Mouse (Mus musculus) heart, embryonic 12.5 days (tissue): Measurements from ENCODE around the gene Pradc1. TPM values are rescaled to one million over a fixed set of nuclear protein-coding genes. Genes with fewer than 3 reads are reported as not detected.

Experiments
- ATAC-seq: fragments of 200-750 bp; cut with Nextera tagmentation; 2 replicates; pipeline ENCODE4 v1.8.0; 2017; ENCODE audit warnings: moderate TSS enrichment, moderate library complexity; ENCODE audit not compliant: insufficient number of reproducible peaks, low FRiP score
- H3K27ac ChIP-seq: fragments of 300-500 bp; sonication (generic); 2 replicates; pipeline ENCODE4 v1.5.1; 2016; ENCODE audit warnings: mild to moderate bottlenecking, moderate library complexity; ENCODE audit not compliant: poor library complexity, severe bottlenecking
- H3K27me3 ChIP-seq: fragments of 300-500 bp; sonication (generic); replicated peaks from 2 replicates; pipeline ENCODE4 v1.6.1; 2016; ENCODE audit warnings: mild to moderate bottlenecking, moderate library complexity
- H3K36me3 ChIP-seq: fragments of 300-500 bp; sonication (generic); 2 replicates; pipeline ENCODE4 v1.6.1; 2016; ENCODE audit warnings: mild to moderate bottlenecking, moderate library complexity
- H3K4me1 ChIP-seq: fragments of 300-500 bp; sonication (generic); replicated peaks from 2 replicates; pipeline ENCODE4 v1.6.1; 2016; ENCODE audit warnings: mild to moderate bottlenecking
- H3K4me2 ChIP-seq: fragments of 300-500 bp; sonication (generic); 2 replicates; pipeline ENCODE4 v1.6.1; 2016; ENCODE audit warnings: mild to moderate bottlenecking, moderate library complexity
- H3K4me3 ChIP-seq: fragments of 300-500 bp; sonication (generic); 2 replicates; pipeline ENCODE4 v1.5.1; 2016; ENCODE audit warnings: mild to moderate bottlenecking
- H3K9ac ChIP-seq: fragments of 300-500 bp; sonication (generic); 2 replicates; pipeline ENCODE4 v1.6.1; 2016; ENCODE audit warnings: mild to moderate bottlenecking, moderate library complexity
- H3K9me3 ChIP-seq: fragments of 300-500 bp; sonication (generic); replicated peaks from 2 replicates; pipeline ENCODE4 v1.6.1; 2016; ENCODE audit warnings: mild to moderate bottlenecking, moderate library complexity
- WGBS: fragments of 180-500 bp; shearing (Covaris S2); methylation state at CpG from one replicate; pipeline ENCODE4 v1.1.7; 2016; 5-methylcytosine and 5-hydroxymethylcytosine counted together
- polyA plus RNA-seq: library from polyadenylated mRNA; unstranded; fragments of >200 nt; fragmentation: Nextera tagmentation; extraction: Ambion mirVana; gene quantifications from 2 replicates; pipeline ENCODE4 v1.2.1, GENCODE M21; 2016

The Pradc1 gene
- polyA plus RNA-seq, 1 experiment from 2014 or later: 37.1 TPM

DNA sequence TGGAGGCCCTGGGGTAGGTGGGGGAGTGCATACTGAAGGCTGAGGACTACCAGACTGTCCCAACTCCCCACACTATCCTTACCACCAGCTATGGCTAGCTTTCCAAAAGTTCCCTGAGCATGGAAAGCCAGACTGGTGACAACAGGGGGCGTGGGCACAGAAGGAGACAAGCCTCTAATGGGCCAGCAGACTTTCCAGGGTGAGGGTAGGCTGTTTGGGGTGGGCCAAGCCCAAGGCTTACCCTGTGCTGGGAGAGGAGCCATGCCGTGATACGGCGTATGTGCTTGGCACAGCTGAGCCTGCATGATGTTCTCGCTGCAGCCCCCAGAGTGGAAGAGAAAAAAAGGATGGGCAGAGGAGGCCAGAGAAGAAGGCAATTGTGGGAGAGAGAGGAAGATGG is 28.2 kb upstream of the Pradc1 start:
- no peak for ATAC-seq
- H3K27me3 ChIP-seq: peaks cover 98% of the 10 kb centered on the region
- no peak overlapping the region for H3K4me3 ChIP-seq
- no peaks in the 10 kb centered on the region for H3K36me3 ChIP-seq
- peaks cover 5% of the 10 kb centered on the region; the same call in 1 of the 2 replicates for H3K9me3 ChIP-seq
- H3K27ac ChIP-seq: no peak overlapping the region
- H3K4me1 ChIP-seq: peaks cover 9% of the 10 kb centered on the region
- 75% methylated on average over 5 of the region's 5 CpGs for WGBS
- H3K4me2 ChIP-seq: no peak overlapping the region
- no peak overlapping the region for H3K9ac ChIP-seq

- H3K4me1 ChIP-seq: no peaks in the 10 kb centered on the region
- H3K4me3 ChIP-seq: no peak overlapping the region
- peaks cover 5% of the 10 kb centered on the region; the same call in 1 of the 2 replicates for H3K9me3 ChIP-seq
- peaks cover 98% of the 10 kb centered on the region for H3K27me3 ChIP-seq
- H3K27ac ChIP-seq: no peak overlapping the region
- WGBS: 30% methylated on average over 14 of the region's 14 CpGs
- H3K9ac ChIP-seq: no peak overlapping the region
- no peak for ATAC-seq
- H3K36me3 ChIP-seq: no peaks in the 10 kb centered on the region
- no peak overlapping the region for H3K4me2 ChIP-seq
Measured at GRCm38 (mm10) chr6:85478416-85478815, 26.6 kb upstream of the Pradc1 start.

- no peak for ATAC-seq
- Histone ChIP-seq H3K36me3 (no peaks in the 10 kb centered on the region), H3K4me2 (no peak overlapping the region), H3K27me3 (peaks cover 98% of the 10 kb centered on the region), H3K9ac (no peak overlapping the region), H3K9me3 (peaks cover 5% of the 10 kb centered on the region; the same call in 1 of the 2 replicates), H3K4me1 (no peaks in the 10 kb centered on the region), H3K27ac (no peak overlapping the region), H3K4me3 (no peak overlapping the region)
- 25% methylated on average over 10 of the region's 10 CpGs for WGBS
Measured at GRCm38 (mm10) chr6:85477366-85477917, 25.7 kb upstream of the Pradc1 start.

DNA sequence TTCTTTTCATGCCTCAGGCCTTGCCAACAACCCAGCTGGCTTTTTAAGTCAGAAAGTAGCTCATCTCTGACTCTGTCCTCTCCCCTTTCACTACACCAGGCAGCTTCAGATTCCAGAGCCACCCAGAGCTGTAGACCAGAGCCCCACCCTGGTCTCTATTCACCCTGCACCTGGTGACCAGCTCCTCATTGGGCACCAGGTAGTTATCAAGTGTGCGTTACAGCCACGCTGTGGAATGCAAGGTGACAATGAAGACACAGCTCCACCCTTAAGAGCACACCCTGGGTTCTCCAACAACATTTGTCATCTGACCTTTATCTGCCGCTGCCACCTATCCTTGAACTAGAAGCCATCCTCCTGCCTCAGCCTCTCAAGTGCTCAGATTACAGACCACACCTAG is 23.8 kb upstream of the Pradc1 start:
- Histone ChIP-seq H3K9me3 (no peaks in the 10 kb centered on the region), H3K36me3 (no peaks in the 10 kb centered on the region), H3K9ac (no peak overlapping the region), H3K4me2 (no peak overlapping the region), H3K4me3 (no peak overlapping the region), H3K4me1 (no peaks in the 10 kb centered on the region), H3K27ac (no peak overlapping the region), H3K27me3 (peaks cover 83% of the 10 kb centered on the region)
- 84% methylated on average over 3 of the region's 3 CpGs for WGBS
- ATAC-seq: no peak

- H3K27ac ChIP-seq: no peak overlapping the region
- ATAC-seq: no peak
Measured at GRCm38 (mm10) chr6:85472542-85472941, 20.8 kb upstream of the Pradc1 start.

DNA sequence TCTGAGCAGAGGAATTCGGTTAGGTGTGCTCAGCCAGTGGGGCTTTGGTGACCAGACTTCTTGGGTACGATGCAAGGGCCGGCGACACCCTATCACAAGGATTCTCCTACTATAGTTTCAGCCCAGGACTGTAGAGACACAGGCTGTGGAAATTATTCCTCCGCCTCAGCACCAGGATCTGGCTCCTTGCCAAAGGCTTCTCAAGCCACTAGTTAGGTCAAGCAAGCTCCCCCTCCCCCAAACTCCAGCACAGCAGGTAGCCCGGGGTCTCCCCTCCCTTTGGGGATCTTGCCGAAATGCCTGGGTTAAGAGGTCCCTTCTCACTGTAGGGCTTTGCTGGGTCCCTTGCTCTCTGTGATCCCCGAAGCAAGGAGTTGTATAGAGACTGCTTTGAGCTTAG is 20.2 kb upstream of the Pradc1 start:
- 50% methylated on average over 8 of the region's 8 CpGs for WGBS
- Histone ChIP-seq H3K36me3 (peaks cover 26% of the 10 kb centered on the region), H3K9ac (no peak overlapping the region), H3K9me3 (no peaks in the 10 kb centered on the region), H3K4me2 (no peak overlapping the region), H3K27ac (no peak overlapping the region), H3K4me3 (no peak overlapping the region), H3K27me3 (peaks cover 48% of the 10 kb centered on the region), H3K4me1 (no peaks in the 10 kb centered on the region)
- no peak for ATAC-seq

More at GRCm38 (mm10) chr6:85472542-85472941, 20.8 kb upstream of the Pradc1 start:
- H3K4me1 ChIP-seq: no peaks in the 10 kb centered on the region
- H3K36me3 ChIP-seq: peaks cover 20% of the 10 kb centered on the region
- no peak overlapping the region for H3K9ac ChIP-seq
- peaks cover 54% of the 10 kb centered on the region for H3K27me3 ChIP-seq
- 52% methylated on average over 5 of the region's 5 CpGs for WGBS
- H3K4me2 ChIP-seq: no peak overlapping the region
- no peak overlapping the region for H3K4me3 ChIP-seq
- H3K9me3 ChIP-seq: no peaks in the 10 kb centered on the region

DNA sequence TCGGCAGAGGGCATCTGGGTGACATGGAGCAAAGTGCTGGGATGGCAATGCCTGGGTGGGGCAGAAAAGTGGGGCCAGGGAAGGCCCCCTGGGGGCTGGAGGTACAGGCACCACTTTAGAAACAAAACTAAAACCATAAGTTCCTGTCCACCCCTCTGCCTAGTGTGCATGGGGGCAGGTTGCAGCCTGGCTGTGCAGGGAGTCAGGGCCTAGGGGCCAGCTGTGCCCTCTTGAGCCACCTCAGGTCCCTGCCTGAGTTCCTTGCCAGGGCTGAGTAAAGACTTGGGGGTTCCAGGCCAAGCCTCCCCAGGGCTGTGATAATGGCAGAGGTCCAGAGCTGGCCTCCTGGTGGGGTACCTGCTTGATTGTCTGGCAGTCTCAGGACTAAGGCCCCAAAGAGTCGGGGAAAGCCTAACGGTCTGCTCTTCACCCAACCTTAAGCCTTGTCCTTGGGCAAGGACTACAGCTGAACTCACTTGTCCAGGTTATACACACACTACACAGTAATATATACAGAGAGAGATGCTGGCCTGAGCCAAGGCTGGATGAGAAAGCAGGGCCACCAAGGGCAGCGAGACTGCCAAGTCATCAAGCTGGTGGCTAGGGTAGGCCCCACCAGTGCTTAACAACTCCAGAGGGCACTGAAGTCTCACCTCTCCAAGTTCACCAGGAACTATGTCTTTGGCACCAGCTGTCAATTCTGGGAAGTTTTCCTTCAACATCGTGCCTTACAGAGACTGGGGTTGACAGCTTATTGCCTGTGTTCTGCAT is 18.1 kb upstream of the Pradc1 start:
- H3K27ac ChIP-seq: no peak overlapping the region
- H3K4me2 ChIP-seq: no peak overlapping the region
- ATAC-seq: no peak
- 71% methylated on average over 5 of the region's 5 CpGs for WGBS
- H3K9me3 ChIP-seq: no peaks in the 10 kb centered on the region
- no peaks in the 10 kb centered on the region for H3K4me1 ChIP-seq
- H3K9ac ChIP-seq: no peak overlapping the region
- H3K36me3 ChIP-seq: peaks cover 47% of the 10 kb centered on the region
- no peak overlapping the region for H3K4me3 ChIP-seq
- peaks cover 28% of the 10 kb centered on the region; the same call in 1 of the 2 replicates for H3K27me3 ChIP-seq

- Histone ChIP-seq H3K4me3 (no peak overlapping the region), H3K9ac (no peak overlapping the region), H3K4me2 (no peak overlapping the region), H3K4me1 (no peaks in the 10 kb centered on the region), H3K27ac (no peak overlapping the region), H3K9me3 (no peaks in the 10 kb centered on the region), H3K27me3 (no peaks in the 10 kb centered on the region), H3K36me3 (peaks cover 91% of the 10 kb centered on the region)
- no peak for ATAC-seq
Measured at GRCm38 (mm10) chr6:85465381-85465780, 13.6 kb upstream of the Pradc1 start.

DNA sequence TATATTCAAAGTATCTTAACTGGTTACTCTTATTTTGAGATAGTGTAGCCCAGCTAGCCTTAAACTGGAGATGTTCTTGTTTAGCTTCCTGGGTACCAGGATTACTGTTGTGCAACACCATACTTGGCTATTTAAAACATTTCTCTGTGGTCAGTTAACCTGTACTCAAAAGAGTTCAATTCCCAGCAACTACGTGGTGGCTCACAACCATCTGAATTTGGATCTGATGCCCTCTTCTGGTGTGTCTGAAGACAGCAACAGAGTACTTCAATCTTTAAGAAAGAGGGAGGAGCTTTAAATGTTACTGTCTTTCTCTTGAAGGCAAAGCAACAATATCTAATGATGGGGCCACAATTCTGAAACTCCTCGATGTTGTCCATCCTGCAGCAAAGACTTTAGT is 7.9 kb upstream of the Pradc1 start:
- no peak for ATAC-seq
- no peak overlapping the region for H3K9ac ChIP-seq
- no peak overlapping the region for H3K4me3 ChIP-seq
- no peak overlapping the region for H3K4me2 ChIP-seq
- H3K27me3 ChIP-seq: no peaks in the 10 kb centered on the region
- H3K27ac ChIP-seq: no peak overlapping the region
- H3K4me1 ChIP-seq: peaks cover 16% of the 10 kb centered on the region
- peaks cover 70% of the 10 kb centered on the region for H3K36me3 ChIP-seq
- no peaks in the 10 kb centered on the region for H3K9me3 ChIP-seq
- 90% methylated on average over 2 of the region's 2 CpGs for WGBS

- Histone ChIP-seq H3K4me3 (peak overlapping the region; percentile 80), H3K27ac (0 out of 2 replicates have a peak overlapping the region, but pooled peaks have one; percentile 93), H3K9ac (peak overlapping the region; percentile 94), H3K4me2 (peak overlapping the region; percentile 96), H3K4me1 (peaks cover 41% of the 10 kb centered on the region), H3K9me3 (no peaks in the 10 kb centered on the region), H3K27me3 (no peaks in the 10 kb centered on the region), H3K36me3 (peaks cover 9% of the 10 kb centered on the region)
- ATAC-seq: no peak
- WGBS: 14% methylated on average over 7 of the region's 7 CpGs
Measured at GRCm38 (mm10) chr6:85452816-85453215, 1.0 kb upstream of the Pradc1 start.

- Histone ChIP-seq H3K4me1 (peaks cover 41% of the 10 kb centered on the region), H3K9ac (peak overlapping the region; percentile 94), H3K4me3 (peak overlapping the region; percentile 80), H3K4me2 (peak overlapping the region; percentile 96), H3K9me3 (no peaks in the 10 kb centered on the region), H3K27me3 (no peaks in the 10 kb centered on the region), H3K36me3 (peaks cover 10% of the 10 kb centered on the region), H3K27ac (peak overlapping the region; percentile 93)
- WGBS: 0% methylated on average over 15 of the region's 15 CpGs
- no peak for ATAC-seq
Measured at GRCm38 (mm10) chr6:85452411-85452665, 568 bp upstream of the Pradc1 start.
